Mouse (Mus musculus) fat pad, adult 2 months (tissue): ENCODE results near the gene Adcy4.
A peak's percentile ranks its signal among the peaks of the same experiment; 100 is the strongest.

Experiments used
- DNase-seq: peaks from one replicate; pipeline ENCODE4 v3.0.0-alpha.2; 2011; ENCODE audit warnings: low read depth, low spot score; ENCODE audit errors: extremely low read depth

The Adcy4 gene

DNA sequence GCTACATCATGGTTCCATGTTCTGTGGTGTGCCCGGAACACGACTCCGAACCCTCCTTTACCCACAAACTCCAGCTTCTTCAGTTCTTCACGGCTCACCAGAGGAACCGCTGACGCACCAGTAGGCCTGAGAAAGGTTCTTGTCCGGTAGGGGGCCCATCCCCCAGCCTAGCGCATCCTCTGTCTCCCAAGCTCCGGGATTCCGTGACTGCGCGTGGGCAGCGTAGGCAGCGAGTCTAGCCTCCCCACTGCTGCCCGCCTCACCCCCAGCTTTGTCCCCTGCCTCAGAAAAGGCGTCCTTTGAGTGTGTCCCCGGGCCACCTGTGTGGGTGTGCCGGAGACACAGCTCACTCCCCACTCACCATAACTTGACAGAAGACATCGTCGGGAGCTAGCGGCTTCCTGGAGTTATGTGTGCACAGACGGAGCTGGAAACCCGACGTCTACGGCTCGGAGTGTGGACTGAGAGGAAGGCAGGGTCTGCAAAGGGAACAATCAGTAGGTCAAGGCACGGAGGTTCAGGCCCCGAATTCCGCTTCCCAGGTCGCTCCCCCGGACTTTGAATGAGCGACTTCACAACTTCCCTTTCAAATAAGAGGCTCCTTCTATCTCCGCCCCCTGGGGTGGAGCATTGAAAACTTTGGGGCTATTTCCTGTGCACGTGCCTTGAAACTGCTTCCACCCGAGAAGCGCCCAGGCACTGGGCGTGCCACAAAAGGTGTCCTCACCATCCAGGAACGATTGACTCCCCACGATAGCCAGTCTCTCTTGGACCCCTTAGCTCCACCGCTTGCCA lies 4.6 kb upstream of the Adcy4 start, which contains the start of gene Ripk3:
Gene Ripk3, minus strand, starts transcription at position 610 of the 795 bp plus-strand sequence.
- no peak for DNase-seq

DNA sequence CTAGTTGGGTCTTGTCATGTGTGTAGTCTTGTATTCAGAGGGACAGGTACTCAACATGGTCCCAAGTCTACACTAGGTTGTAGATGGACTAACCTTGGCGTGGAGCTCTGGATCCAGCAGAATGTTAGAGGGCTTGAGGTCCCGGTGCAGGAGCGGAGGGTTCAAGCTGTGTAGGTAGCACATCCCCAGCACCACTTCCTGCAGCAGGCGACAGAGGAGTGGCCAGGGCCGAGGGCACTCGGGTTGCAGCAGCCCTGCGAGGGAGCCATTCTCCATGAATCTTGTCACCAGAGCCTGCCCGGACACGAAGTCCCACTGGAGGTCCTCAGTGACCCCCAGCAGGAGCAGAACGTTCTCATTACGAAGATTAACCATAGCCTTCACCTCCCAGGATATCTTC lies 3.8 kb upstream of the Adcy4 start:
- no peak for DNase-seq

DNA sequence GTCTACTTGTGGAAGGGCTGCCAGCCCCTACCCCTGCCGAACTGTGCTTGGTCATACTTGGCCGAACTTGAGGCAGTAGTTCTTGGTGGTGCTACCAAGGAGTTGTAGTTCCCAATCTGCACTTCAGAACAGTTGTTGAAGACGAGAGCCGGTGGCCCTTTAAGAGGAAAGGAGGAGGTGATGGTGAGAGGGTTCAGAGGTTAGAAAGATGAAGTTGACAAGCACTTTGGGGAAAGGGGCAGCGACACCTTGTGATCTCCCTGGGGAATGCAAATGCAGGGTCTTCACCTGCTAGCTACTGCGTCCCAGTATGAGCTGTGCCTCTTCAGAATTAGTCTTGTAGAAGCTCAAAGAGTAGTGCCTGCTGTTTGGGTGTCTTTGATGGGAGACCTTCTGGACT lies 1.3 kb upstream of the Adcy4 start:
- DNase-seq: no peak

DNA sequence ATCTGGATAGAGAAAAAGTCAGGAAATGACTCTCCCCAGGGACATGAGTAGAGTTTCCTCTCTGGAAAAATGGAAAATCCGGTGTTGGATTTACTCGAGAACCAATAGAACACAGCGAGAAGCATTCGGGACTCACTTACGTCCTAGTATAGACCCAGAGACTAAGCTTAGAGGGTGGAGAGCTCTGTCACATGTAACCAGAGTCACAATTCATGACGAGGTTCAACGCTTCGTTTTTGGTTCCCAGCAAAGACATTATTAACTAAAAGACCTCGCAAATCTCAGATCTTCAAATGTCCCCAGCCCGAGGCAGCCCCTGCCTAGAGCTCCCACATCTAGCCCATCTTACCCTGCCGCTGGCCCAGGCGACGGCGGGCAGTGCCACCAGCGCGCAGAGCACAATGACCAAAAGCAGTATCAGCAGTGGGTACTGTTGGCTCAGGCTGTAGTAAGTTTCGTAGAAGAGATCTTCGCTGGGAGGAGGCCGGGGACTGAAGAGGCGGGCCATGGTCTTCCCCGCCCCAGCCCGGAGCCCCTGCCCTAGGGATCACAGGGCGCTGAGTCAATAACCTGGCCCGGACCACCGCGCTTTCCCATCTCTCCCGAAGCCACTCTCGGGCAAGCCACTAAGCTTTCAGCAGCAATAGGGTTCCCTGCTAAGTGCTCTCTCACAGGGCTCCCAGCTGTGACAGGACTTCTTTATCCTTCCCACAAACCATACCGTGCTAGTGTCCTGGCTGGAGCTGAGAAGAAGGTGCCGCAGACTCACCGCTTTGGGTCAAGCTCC lies 531 bp downstream of the Adcy4 start:
- DNase-seq: no peak

DNA sequence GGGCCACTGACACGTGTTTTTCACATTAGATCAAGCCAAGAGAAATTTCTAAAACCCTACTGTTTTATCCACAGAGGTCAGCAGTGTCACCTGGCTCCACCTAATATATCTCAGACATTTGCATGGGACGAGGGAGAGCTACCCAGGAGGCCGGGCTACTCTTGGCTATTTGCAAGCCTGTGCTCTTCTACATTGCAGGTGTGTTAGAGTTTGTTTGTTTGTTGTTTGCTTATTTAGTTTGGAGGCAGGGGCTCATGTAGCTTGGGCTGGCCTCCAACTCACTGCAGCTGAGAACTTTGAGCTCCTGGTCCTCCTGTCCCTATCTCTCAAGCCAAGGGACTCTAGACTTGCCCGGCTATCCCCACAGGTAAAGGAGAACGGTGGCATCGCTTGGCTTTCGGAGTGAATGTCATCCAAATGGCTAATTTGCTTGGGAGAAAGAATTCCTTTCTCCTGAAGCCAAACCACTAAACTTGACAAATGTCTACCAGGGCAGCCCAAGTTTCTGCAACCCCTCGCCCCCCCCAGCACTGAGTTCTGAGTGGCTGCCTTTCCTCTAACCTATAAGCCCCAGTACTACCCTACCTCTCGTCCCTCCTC lies 1.4 kb downstream of the Adcy4 start:
- no peak for DNase-seq

DNA sequence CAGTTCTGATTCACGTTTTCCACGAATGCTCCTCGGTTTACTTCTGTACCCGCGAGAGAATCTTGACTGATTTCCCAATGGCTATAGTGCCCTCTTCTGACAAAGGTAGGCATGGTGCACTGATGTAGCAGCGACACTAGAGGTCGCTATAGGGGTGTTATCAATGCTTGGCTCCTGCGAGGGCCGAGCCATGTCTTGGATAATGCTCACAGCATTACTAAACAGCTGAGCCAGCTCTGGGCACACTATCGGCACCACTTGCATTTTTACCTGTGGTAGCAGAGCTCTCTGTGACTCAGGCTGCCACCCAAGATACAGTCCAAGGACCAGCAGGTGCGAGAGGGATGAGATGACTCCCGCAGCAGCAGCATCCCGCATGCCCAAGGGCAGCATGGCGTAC lies 2.6 kb downstream of the Adcy4 start:
- no peak for DNase-seq

DNA sequence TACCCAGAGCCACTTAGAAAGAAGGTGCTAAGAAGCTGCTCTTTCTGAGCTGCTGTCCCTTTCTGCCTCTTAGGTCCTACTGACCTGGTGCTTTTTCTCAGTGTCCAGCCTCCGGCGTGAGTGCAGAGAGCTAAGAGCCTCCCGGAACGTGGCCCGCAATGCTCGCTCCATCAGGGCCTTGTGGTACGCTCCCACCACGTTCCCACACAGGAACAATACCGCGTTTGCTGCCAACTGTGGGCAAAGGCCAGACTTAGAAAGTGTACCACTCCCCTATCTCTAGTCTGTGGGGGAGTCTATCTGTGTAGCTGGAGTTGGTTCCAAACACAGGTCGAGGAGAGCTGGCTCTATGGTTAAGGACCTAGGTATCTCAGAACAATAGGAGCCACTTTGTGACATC lies 3.2 kb downstream of the Adcy4 start:
- DNase-seq: no peak

DNA sequence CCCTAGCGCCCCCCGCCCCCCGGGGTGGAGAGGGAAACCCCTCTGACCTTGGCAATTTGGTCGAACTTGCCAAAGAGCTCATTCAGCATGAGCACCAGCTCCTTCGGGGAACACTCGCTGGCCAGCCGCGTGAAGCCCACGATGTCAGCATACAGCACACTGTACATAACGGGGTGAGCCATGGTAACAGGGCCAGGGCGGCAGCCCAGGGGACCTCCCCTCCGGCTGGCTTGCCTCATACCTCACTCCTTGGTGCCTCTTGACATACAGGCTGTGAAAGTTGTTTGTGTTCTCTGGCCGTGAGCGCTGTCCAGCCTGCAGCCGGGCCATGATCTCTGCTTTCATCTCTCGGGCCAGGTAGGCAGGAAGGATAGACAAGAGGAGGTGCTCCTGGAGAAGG lies 4.2 kb downstream of the Adcy4 start:
- DNase-seq: no peak

DNA sequence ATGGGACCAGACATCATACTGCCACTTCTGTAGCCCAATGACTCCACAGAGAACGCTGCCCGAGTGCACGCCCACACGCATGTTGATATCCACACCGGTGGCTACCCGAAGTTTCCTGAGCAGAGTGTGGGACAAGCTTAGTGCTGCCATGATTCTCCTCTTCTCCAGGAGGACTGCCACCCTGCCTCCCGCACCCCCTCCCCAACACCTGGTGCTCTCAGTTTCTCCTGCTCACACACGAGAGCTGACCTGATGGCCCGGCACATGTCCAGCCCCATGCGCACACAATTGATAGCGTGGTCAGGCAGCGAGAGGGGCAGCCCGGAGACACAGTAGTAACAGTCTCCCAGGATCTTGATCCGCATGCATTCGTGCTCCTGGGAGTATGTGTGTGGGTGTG lies 5.2 kb downstream of the Adcy4 start:
- no peak for DNase-seq

DNA sequence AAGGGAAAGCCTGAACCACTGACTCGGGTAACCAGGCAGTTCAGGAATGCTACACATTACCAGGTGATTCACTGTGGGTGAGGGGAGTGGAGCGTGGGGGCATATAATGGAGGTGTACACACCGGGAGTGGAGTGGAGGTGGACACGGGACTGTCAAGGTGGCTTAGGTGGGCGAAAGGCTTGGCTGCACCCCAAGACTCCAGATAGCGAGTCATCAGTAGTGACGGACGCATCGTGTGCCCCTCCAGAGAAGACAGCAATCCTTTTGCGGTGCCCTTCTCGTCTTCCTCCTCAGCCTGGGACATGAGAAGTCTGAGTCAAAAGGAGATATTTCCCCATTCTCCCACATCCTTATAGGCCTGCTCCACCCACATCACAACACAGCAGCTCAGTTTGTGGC lies 6.1 kb downstream of the Adcy4 start:
- no peak for DNase-seq

DNA sequence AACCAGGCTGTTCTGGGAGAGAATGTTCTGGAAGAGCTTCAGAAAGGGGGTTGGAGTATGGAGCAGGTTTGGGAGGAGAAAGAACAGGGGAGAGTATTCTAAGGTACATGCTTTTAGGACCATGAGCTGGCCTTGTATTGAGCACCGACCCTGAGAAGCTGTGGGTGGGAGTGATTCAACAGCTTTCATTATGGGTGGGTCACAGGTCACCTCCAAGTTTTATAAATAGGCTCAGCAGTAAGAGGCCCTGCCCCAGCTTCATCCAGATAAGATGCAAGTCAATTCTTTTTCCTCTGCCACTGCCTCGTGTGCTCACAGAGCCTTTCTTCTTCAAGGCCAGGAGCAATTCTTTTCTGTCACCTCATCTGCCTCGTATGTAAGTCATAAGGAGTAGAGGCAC lies 6.7 kb downstream of the Adcy4 start:
- no peak for DNase-seq

DNA sequence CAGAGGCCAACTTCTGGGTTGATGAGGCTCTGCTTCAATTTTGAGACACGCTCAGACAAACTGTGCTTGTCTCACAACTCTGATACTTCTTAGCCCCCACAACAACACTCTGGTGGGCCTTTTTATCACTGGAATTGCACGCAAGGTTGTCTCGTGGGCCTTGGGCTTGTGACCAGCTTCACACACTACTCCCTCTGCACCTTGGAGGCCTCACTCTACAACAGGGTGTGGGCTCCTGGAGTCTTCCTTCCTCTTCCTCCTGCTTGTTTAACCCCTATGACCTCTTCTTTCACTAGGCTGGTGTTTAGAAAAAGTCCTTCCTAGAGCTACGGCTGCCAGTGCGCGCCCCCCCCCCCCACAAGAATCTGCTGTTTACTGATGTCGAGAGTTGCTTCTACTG lies 7.2 kb downstream of the Adcy4 start:
- DNase-seq: no peak

DNA sequence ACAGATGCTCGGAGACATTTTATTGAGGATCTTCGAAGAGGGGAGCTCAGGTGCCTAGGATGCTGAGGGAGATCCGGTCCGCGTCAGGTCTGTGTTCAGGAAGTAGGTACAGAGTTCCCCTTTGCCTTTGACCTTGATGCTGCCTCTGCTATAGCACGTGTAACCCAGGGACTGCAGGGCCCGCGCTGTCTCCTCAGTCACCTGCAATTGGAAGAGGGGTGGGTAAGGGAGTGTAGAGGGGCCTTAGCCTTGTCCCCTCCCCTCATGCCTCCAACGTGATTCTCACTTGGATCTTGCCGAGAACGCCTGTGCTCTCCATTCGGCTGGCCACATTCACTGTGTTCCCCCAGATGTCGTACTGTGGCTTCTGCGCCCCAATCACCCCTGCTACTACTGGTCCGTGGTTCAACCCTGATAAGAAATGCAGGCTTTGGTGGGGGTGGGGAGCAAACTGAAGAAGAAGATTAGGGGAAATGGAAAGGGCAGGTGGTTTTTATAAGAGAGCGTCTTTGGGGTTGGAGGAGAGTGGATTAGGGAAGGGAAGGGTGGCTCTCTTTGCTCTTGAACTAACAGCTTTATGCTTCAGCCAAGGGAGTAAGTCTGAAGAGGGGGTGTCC lies 14.7 kb downstream of the Adcy4 start:
- DNase-seq: no peak

DNA sequence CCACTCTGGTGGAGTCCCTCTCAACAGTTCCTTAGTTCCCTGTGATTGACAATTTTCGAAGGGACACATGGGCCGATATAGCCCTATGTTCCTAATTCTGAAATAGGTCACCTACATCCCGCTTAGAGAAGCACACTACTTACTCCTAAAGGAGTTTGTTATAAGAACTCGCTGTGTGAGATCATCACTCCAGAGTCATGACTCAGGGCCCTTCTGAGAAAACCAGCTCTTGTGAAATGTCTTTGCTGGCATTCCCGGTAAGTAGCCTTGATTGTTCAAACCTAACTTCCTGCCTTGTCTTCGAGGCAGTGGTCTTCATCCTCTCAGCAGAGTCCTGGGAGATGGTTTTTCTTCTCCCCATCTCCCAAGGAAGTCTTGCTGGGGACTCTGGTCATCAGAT lies 15.3 kb downstream of the Adcy4 start:
- no peak for DNase-seq

DNA sequence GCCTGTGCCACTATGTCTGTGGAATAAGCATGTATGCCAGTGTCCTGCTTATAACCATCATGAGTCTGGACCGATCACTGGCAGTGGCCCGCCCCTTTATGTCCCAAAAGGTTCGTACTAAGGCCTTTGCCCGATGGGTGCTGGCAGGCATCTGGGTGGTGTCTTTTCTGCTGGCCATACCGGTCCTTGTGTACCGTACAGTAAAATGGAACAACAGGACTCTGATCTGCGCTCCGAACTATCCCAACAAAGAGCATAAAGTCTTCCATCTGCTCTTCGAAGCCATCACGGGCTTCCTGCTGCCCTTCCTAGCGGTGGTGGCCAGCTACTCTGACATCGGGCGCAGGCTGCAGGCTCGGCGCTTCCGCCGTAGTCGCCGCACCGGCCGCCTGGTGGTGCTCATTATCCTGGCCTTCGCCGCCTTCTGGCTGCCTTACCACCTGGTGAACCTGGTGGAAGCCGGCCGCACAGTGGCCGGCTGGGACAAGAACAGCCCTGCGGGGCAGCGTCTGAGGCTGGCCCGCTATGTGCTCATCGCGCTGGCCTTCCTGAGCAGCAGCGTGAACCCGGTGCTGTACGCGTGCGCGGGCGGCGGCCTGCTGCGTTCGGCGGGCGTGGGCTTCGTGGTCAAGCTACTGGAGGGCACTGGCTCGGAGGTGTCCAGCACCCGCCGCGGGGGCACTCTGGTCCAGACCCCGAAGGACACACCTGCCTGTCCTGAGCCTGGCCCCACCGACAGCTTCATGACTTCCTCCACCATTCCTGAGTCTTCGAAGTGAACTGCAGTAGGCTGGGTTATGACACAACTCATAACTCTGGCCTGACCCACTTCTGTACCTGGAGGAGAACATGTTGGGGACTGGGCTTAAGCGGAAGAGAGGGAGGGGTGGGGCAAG lies 16.1 kb downstream of the Adcy4 start:
- DNase-seq: no peak

DNA sequence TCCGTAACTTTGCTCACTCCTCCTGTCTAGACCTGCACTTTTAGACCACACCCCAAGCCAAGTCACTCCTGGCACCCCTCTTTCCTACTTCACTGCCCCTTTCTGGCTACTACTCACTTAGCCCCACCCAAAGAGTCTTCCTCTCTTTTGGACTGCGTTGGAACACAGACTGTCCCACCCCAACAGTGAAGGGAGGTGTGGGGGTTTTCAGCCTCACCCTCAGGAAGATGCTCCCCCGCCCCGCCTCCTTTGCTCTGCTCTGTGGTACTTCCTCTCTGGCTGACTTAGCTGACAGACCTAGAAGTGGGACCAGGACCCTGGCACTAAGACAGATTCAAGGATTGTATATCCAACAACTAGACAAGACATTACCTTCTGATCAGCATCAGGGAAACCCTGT lies 18.2 kb downstream of the Adcy4 start, which contains the start of gene Ltb4r1:
Gene Ltb4r1, plus strand, starts transcription at position 267 of the 400 bp plus-strand sequence.
- DNase-seq: no peak

DNA sequence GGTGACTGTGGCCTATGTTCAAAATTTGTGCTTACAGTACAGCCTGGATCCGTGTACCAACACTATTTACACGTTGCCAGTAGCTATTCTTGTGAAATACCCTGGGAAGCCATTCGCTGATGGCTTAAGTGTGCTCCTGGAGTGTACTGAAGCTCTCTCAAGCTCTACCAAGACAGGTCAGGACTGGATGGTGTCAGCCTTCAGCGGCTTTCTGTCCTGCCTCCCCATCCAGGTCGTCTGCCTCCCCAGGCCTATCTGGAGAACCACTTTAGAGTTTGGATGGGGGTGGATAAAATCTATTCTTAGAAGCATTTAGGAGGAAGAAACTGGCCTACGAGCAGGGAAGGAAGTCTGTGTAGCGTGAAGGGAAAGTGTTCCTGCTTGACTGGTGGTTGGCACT lies 20.7 kb downstream of the Adcy4 start:
- DNase-seq: peak; percentile 74

DNA sequence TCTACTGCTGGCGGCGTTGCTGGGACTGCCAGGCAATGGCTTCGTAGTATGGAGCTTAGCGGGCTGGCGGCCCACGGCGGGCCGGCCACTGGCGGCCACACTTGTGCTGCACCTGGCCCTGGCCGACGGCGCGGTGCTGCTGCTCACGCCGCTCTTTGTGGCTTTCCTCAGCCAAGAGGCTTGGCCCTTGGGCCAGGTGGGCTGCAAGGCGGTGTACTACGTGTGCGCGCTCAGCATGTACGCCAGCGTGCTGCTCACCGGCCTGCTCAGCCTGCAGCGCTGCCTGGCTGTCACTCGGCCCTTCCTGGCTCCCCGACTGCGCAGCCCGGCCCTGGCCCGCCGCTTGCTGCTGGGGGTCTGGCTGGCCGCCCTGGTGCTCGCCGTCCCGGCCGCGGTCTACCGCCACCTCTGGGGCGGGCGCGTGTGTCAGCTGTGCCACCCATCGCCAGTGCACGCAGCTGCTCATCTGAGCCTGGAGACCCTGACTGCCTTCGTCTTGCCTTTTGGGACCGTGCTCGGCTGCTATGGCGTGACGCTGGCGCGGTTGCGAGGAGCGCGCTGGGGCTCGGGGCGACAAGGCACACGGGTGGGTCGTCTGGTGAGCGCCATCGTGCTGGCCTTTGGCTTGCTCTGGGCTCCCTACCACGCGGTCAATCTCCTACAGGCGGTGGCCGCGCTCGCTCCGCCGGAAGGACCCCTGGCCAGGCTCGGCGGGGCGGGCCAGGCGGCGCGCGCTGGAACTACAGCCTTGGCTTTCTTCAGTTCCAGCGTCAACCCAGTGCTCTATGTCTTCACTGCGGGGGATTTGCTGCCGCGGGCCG lies 21.7 kb downstream of the Adcy4 start:
- DNase-seq: no peak

DNA sequence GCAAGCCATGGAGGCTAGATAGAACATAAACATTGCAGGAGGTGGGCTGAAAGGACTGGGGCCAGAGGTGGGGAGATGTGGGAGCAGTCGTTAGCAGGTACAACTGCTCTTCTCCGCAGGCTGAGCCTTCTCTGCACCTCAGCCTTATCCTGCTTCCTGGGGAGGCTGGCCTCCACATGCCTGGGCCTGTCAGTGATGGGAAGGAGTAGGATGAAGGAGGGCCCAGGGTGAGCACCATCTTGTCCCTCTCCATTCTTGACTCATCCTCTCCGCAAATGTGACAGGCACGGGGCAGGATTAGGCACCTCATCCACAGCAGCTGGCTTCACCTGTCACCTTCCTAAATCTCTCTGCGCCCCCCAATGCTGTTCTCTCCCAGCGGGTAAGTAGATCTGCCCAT lies 22.7 kb downstream of the Adcy4 start, which contains the start of gene Ltb4r2:
Gene Ltb4r2, plus strand, starts transcription at position 266 of the 400 bp plus-strand sequence.
- no peak for DNase-seq
